11 mouse cellular contexts compared by ENCODE assay signal in the genomic region with DNA sequence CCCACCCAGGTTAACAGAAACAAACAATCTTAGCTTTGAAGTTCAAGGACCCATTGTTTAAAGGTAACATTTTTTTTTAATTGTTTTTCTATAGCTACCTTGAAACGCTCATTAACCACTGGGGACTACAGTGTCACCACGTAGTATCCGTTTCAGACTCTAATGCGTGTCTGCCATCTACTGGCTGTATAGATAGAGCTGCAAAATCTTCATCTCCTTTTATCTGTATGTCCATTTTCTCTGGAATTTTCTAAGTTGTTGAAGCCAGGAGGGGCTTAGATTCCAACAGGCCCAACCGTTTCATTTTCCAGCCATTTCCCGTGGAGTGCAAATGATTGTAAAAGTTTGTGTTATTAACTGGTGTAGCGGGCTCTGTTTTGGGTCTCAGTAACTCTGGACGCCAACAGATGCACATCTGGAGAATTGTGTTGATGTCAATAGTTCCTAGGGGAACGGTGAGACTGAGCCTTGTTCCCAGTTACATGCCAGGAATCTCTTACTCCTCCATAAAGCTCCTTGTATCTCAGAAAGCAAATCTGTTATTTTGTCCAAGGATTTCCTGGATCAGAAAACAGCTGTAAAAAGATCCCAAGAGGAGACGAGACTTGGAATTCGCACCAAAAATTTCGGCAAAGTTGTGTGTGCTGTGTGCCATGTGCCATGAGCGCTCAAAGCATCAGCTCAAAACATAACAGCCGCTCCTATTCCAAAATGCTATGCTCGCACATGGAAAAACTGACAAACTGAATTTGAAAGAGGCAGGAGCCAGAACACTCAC.
A peak's percentile ranks its signal among the peaks of the same experiment; 100 is the strongest.
DNase-seq lines count a peak whose midpoint lies in the region; ATAC-seq lines count a peak whose summit lies in the region.
"Had no signal": no experiment of that assay in that cellular context is flagged by ENCODE, and none has a peak within 500 bp of the region (broad histone marks: within the 10 kb centered on the region; RNA-seq: fewer than 3 reads in every experiment).

No protein-coding gene starts in this region.

- WGBS in heart, embryonic 11.5 days (ENCODE audit: insufficient replicate concordance): 62% methylated on average over 15 of the region's 15 CpGs
- WGBS in limb, embryonic 15.5 days: 36% methylated on average over 15 of the region's 15 CpGs
- WGBS in liver, embryonic 11.5 days: 63% methylated on average over 15 of the region's 15 CpGs

- no peaks in the 10 kb centered on the region for H3K9me3 ChIP-seq in heart, embryonic 11.5 days (replicated peaks; ENCODE audit: control insufficient read depth, low read length)
- no peaks in the 10 kb centered on the region for H3K9me3 ChIP-seq in limb, embryonic 15.5 days
- no peaks in the 10 kb centered on the region for H3K9me3 ChIP-seq in liver, embryonic 11.5 days (ENCODE audit: control insufficient read depth, low read length)
- H3K9me3 ChIP-seq: liver, embryonic 13.5 days; stomach, embryonic 15.5 days had no signal

- no peaks in the 10 kb centered on the region for H3K36me3 ChIP-seq in heart, embryonic 11.5 days (ENCODE audit: control insufficient read depth, insufficient read depth, low read length)
- H3K36me3 ChIP-seq in limb, embryonic 15.5 days: no peaks in the 10 kb centered on the region
- no peaks in the 10 kb centered on the region for H3K36me3 ChIP-seq in liver, embryonic 11.5 days (ENCODE audit: control insufficient read depth, insufficient read depth, low read length)
- H3K36me3 ChIP-seq: liver, embryonic 13.5 days; stomach, embryonic 15.5 days had no signal

- no peak overlapping the region for H3K9ac ChIP-seq in heart, embryonic 11.5 days (ENCODE audit: low read depth, low read length)
- no peak overlapping the region for H3K9ac ChIP-seq in limb, embryonic 15.5 days
- H3K9ac ChIP-seq in liver, embryonic 11.5 days (ENCODE audit: low read depth, low read length): no peak overlapping the region
- H3K9ac ChIP-seq: liver, embryonic 13.5 days; stomach, embryonic 15.5 days had no signal

- H3K4me2 ChIP-seq in heart, embryonic 11.5 days: no peak overlapping the region
- H3K4me2 ChIP-seq in limb, embryonic 15.5 days: no peak overlapping the region
- H3K4me2 ChIP-seq in liver, embryonic 11.5 days: no peak overlapping the region
- H3K4me2 ChIP-seq: liver, embryonic 13.5 days; stomach, embryonic 15.5 days had no signal

- no peak overlapping the region for H3K27ac ChIP-seq in heart, embryonic 11.5 days (ENCODE audit: low read depth, low read length)
- peak overlapping the region; percentile 55 for H3K27ac ChIP-seq in limb, embryonic 15.5 days
- no peak overlapping the region for H3K27ac ChIP-seq in liver, embryonic 11.5 days (ENCODE audit: low read depth, low read length)
- H3K27ac ChIP-seq: liver, embryonic 13.5 days; stomach, embryonic 15.5 days had no signal

- intact Hi-C loops in heart, postnatal 14 days (cut with DNase I): loop anchor here (5.0 to 10.0 kb wide), 6 partner anchors 148 to 500 kb away; no protein-coding TSS in a partner anchor

- H3K4me3 ChIP-seq in heart, embryonic 11.5 days (ENCODE audit: low read depth, low read length): no peak overlapping the region
- no peak overlapping the region for H3K4me3 ChIP-seq in limb, embryonic 15.5 days
- no peak overlapping the region for H3K4me3 ChIP-seq in liver, embryonic 11.5 days (ENCODE audit: low read depth, low read length)
- H3K4me3 ChIP-seq: erythroblast, embryonic 14.5 days; liver, embryonic 13.5 days; stomach, embryonic 15.5 days had no signal

- no peak for ATAC-seq in heart, embryonic 11.5 days (replicated peaks; ENCODE audit: insufficient number of reproducible peaks, low FRiP score, low TSS enrichment)
- ATAC-seq in limb, embryonic 15.5 days (ENCODE audit: insufficient number of reproducible peaks, low FRiP score, low TSS enrichment, low read depth): peak; percentile 79
- no peak for ATAC-seq in granulocyte monocyte progenitor cell, adult 5-6 weeks (replicated peaks; ENCODE audit: poor library complexity, severe bottlenecking)
- ATAC-seq in liver, embryonic 11.5 days (replicated peaks; ENCODE audit: low FRiP score): no peak

- H3K4me1 ChIP-seq in heart, embryonic 11.5 days (ENCODE audit: control insufficient read depth, insufficient read depth, low read length): no peaks in the 10 kb centered on the region
- no peaks in the 10 kb centered on the region for H3K4me1 ChIP-seq in limb, embryonic 15.5 days
- H3K4me1 ChIP-seq in liver, embryonic 11.5 days (replicated peaks; ENCODE audit: control insufficient read depth, insufficient read depth, low read length): no peaks in the 10 kb centered on the region
- H3K4me1 ChIP-seq: liver, embryonic 13.5 days; stomach, embryonic 15.5 days had no signal

- DNase-seq in heart, adult 18-20 months: peak; percentile 60 to 74
- DNase-seq in 3T3-L1 (ENCODE audit: low read depth, low spot score): peak; percentile 61
- peak; percentile 41 for DNase-seq in cerebellum, adult 9-10 months
- peak; percentile 19 to 21 for DNase-seq in heart, postnatal 14 days
- no peak for DNase-seq in liver, embryonic 11.5 days (ENCODE audit: low spot score)
- DNase-seq: liver, embryonic 13.5 days had no signal

- H3K27me3 ChIP-seq in heart, embryonic 11.5 days (ENCODE audit: control insufficient read depth, insufficient read depth, low read length): no peaks in the 10 kb centered on the region
- no peaks in the 10 kb centered on the region for H3K27me3 ChIP-seq in limb, embryonic 15.5 days
- H3K27me3 ChIP-seq in liver, embryonic 11.5 days (replicated peaks; ENCODE audit: control insufficient read depth, insufficient read depth, low read length): no peaks in the 10 kb centered on the region
- H3K27me3 ChIP-seq: liver, embryonic 13.5 days; stomach, embryonic 15.5 days had no signal
